In genomic region chr16:21001126-21001525, GRCm38 (mm10) we compare ENCODE assay signal across 26 mouse cellular contexts.
A peak's percentile ranks its signal among the peaks of the same experiment; 100 is the strongest.
DNase-seq lines count a peak whose midpoint lies in the region; ATAC-seq and TF ChIP-seq lines count a peak whose summit lies in the region.
"Had no signal": no experiment of that assay in that cellular context is flagged by ENCODE, and none has a peak within 500 bp of the region (broad histone marks: within the 10 kb centered on the region; RNA-seq: fewer than 3 reads in every experiment).

No protein-coding gene starts in this region.

- H3K27ac ChIP-seq in hindbrain, postnatal 0 days: no peak overlapping the region
- no peak overlapping the region for H3K27ac ChIP-seq in hindbrain, embryonic 13.5 days
- 0 out of 2 replicates have a peak overlapping the region, but pooled peaks have one; percentile 19 for H3K27ac ChIP-seq in limb, embryonic 14.5 days (replicated peaks; ENCODE audit: low read depth, low read length)
- H3K27ac ChIP-seq in limb, embryonic 10.5 days: no peak overlapping the region
- H3K27ac ChIP-seq in limb, embryonic 15.5 days: peak overlapping the region; percentile 1; the same call in 1 of the 2 replicates
- H3K27ac ChIP-seq: embryonic facial prominence, embryonic 15.5 days; forebrain, embryonic 15.5 days; heart, adult 2 months; heart, embryonic 10.5 days; heart, embryonic 13.5 days; hindbrain, embryonic 15.5 days; intestine, embryonic 15.5 days had no signal

- no peak for TF ChIP-seq CTCF in hindbrain, postnatal 0 days (IDR thresholded peaks at IDR 0.05; ENCODE audit: low read depth)
- TF ChIP-seq CTCF in brain, embryonic 14.5 days (IDR thresholded peaks at IDR 0.05; ENCODE audit: borderline replicate concordance, extremely low read depth, insufficient read depth, insufficient read length): no peak

- no peak overlapping the region for H3K9ac ChIP-seq in hindbrain, postnatal 0 days (replicated peaks; ENCODE audit: low read length)
- H3K9ac ChIP-seq in hindbrain, embryonic 13.5 days: no peak overlapping the region
- H3K9ac ChIP-seq in limb, embryonic 14.5 days (ENCODE audit: low read depth, low read length, severe bottlenecking): no peak overlapping the region
- no peak overlapping the region for H3K9ac ChIP-seq in limb, embryonic 15.5 days
- H3K9ac ChIP-seq: embryonic facial prominence, embryonic 15.5 days; forebrain, embryonic 15.5 days; heart, embryonic 13.5 days; hindbrain, embryonic 15.5 days; intestine, embryonic 15.5 days had no signal

- no peak for ATAC-seq in hindbrain, postnatal 0 days
- ATAC-seq in hindbrain, embryonic 13.5 days (ENCODE audit: low FRiP score): no peak
- ATAC-seq in limb, embryonic 14.5 days (ENCODE audit: low FRiP score, low read depth): no peak; the same call in 1 of the 2 replicates
- ATAC-seq in limb, embryonic 15.5 days (ENCODE audit: insufficient number of reproducible peaks, low FRiP score, low TSS enrichment, low read depth): no peak
- ATAC-seq: activated CD4-positive, CD25-positive, alpha-beta regulatory T cell, adult 4 months; CD4-positive, CD25-positive, alpha-beta regulatory T cell, adult 4 months; forebrain, embryonic 15.5 days; intestine, embryonic 15.5 days had no signal

- peak; percentile 2 for DNase-seq in hindbrain, postnatal 0 days (ENCODE audit: low spot score)
- DNase-seq in limb, embryonic 14.5 days (ENCODE audit: low spot score): peak; percentile 75
- no peak for DNase-seq in limb, embryonic 10.5 days (ENCODE audit: low spot score)
- DNase-seq in brain, embryonic 14.5 days (ENCODE audit: low read depth): peak; percentile 1
- DNase-seq in T-cell, adult 2 months (ENCODE audit: low spot score): no peak
- DNase-seq: adrenal gland, adult 8-10 months; adrenal gland, postnatal 25 days; cerebellum, adult 11 months; cerebellum, adult 2 months; cerebellum, adult 9-11 months; cerebellum, postnatal 25 days; gastrocnemius, postnatal 10 days; gastrocnemius, postnatal 36 days; heart, adult 2 months; heart, postnatal 14 days; heart, postnatal 4 days had no signal

- 0 out of 2 replicates have a peak, but pooled peaks cover 2% of the 10 kb centered on the region for H3K9me3 ChIP-seq in hindbrain, postnatal 0 days (ENCODE audit: low read length)
- peaks cover 7% of the 10 kb centered on the region; the same call in 1 of the 2 replicates for H3K9me3 ChIP-seq in hindbrain, embryonic 13.5 days
- no peaks in the 10 kb centered on the region for H3K9me3 ChIP-seq in limb, embryonic 14.5 days (ENCODE audit: control insufficient read depth, low read length)
- H3K9me3 ChIP-seq in limb, embryonic 10.5 days (replicated peaks): no peaks in the 10 kb centered on the region
- no peaks in the 10 kb centered on the region for H3K9me3 ChIP-seq in limb, embryonic 15.5 days
- H3K9me3 ChIP-seq: embryonic facial prominence, embryonic 15.5 days; hindbrain, embryonic 15.5 days; intestine, embryonic 15.5 days had no signal

- WGBS in hindbrain, postnatal 0 days: 93% methylated on average over 1 of the region's 1 CpGs
- 78% methylated on average over 1 of the region's 1 CpGs for WGBS in hindbrain, embryonic 13.5 days
- 80% methylated on average over 1 of the region's 1 CpGs for WGBS in limb, embryonic 14.5 days
- WGBS in limb, embryonic 10.5 days: 88% methylated on average over 1 of the region's 1 CpGs
- 58% methylated on average over 1 of the region's 1 CpGs for WGBS in limb, embryonic 15.5 days

- H3K27me3 ChIP-seq in hindbrain, postnatal 0 days (ENCODE audit: insufficient read depth, low read length): no peaks in the 10 kb centered on the region
- no peaks in the 10 kb centered on the region for H3K27me3 ChIP-seq in hindbrain, embryonic 13.5 days
- no peaks in the 10 kb centered on the region for H3K27me3 ChIP-seq in limb, embryonic 14.5 days (ENCODE audit: control insufficient read depth, insufficient read depth, low read length)
- H3K27me3 ChIP-seq in limb, embryonic 10.5 days (ENCODE audit: low read depth, poor library complexity, severe bottlenecking): no peaks in the 10 kb centered on the region
- H3K27me3 ChIP-seq in limb, embryonic 15.5 days: no peaks in the 10 kb centered on the region
- H3K27me3 ChIP-seq: embryonic facial prominence, embryonic 15.5 days; forebrain, embryonic 15.5 days; heart, embryonic 13.5 days; hindbrain, embryonic 15.5 days; intestine, embryonic 15.5 days had no signal

- no peaks in the 10 kb centered on the region for H3K36me3 ChIP-seq in hindbrain, postnatal 0 days (ENCODE audit: insufficient read depth, low read length)
- no peaks in the 10 kb centered on the region for H3K36me3 ChIP-seq in hindbrain, embryonic 13.5 days
- H3K36me3 ChIP-seq in limb, embryonic 14.5 days (ENCODE audit: control insufficient read depth, insufficient read depth, low read length): no peaks in the 10 kb centered on the region
- H3K36me3 ChIP-seq in limb, embryonic 10.5 days: no peaks in the 10 kb centered on the region
- no peaks in the 10 kb centered on the region for H3K36me3 ChIP-seq in limb, embryonic 15.5 days
- H3K36me3 ChIP-seq: embryonic facial prominence, embryonic 15.5 days; forebrain, embryonic 15.5 days; heart, embryonic 10.5 days; heart, embryonic 13.5 days; hindbrain, embryonic 15.5 days; intestine, embryonic 15.5 days had no signal

- no peak overlapping the region for H3K4me3 ChIP-seq in hindbrain, postnatal 0 days (ENCODE audit: low read length)
- H3K4me3 ChIP-seq in hindbrain, embryonic 13.5 days: no peak overlapping the region
- H3K4me3 ChIP-seq in limb, embryonic 14.5 days (replicated peaks; ENCODE audit: low read length): no peak overlapping the region
- no peak overlapping the region for H3K4me3 ChIP-seq in limb, embryonic 10.5 days
- H3K4me3 ChIP-seq in limb, embryonic 15.5 days: no peak overlapping the region
- H3K4me3 ChIP-seq: embryonic facial prominence, embryonic 15.5 days; forebrain, embryonic 15.5 days; heart, adult 2 months; heart, embryonic 10.5 days; heart, embryonic 13.5 days; hindbrain, embryonic 15.5 days; intestine, embryonic 15.5 days had no signal

- H3K4me2 ChIP-seq in hindbrain, postnatal 0 days (ENCODE audit: low read depth, low read length): no peak overlapping the region
- H3K4me2 ChIP-seq in hindbrain, embryonic 13.5 days: no peak overlapping the region
- H3K4me2 ChIP-seq in limb, embryonic 14.5 days (replicated peaks; ENCODE audit: low read depth, low read length, severe bottlenecking): no peak overlapping the region
- H3K4me2 ChIP-seq in limb, embryonic 15.5 days: no peak overlapping the region
- H3K4me2 ChIP-seq: embryonic facial prominence, embryonic 15.5 days; forebrain, embryonic 15.5 days; heart, embryonic 13.5 days; hindbrain, embryonic 15.5 days; intestine, embryonic 15.5 days had no signal

- no peaks in the 10 kb centered on the region for H3K4me1 ChIP-seq in hindbrain, postnatal 0 days (ENCODE audit: insufficient read depth, low read length)
- H3K4me1 ChIP-seq in hindbrain, embryonic 13.5 days (replicated peaks): no peaks in the 10 kb centered on the region
- H3K4me1 ChIP-seq in limb, embryonic 14.5 days (ENCODE audit: control insufficient read depth, insufficient read depth, low read length): peaks cover 6% of the 10 kb centered on the region; the same call in 1 of the 2 replicates
- H3K4me1 ChIP-seq in limb, embryonic 10.5 days: peaks cover 3% of the 10 kb centered on the region; the same call in 1 of the 2 replicates
- H3K4me1 ChIP-seq in limb, embryonic 15.5 days: peaks cover 6% of the 10 kb centered on the region; the same call in 1 of the 2 replicates
- H3K4me1 ChIP-seq: embryonic facial prominence, embryonic 15.5 days; forebrain, embryonic 15.5 days; heart, embryonic 10.5 days; heart, embryonic 13.5 days; hindbrain, embryonic 15.5 days; intestine, embryonic 15.5 days had no signal

- no peak for TF ChIP-seq POLR2A in limb, embryonic 14.5 days (IDR thresholded peaks at IDR 0.05; ENCODE audit: borderline replicate concordance, extremely low read depth, insufficient read depth, insufficient read length)
- TF ChIP-seq POLR2A in brain, embryonic 14.5 days (IDR thresholded peaks at IDR 0.05; ENCODE audit: borderline replicate concordance, extremely low read depth, insufficient read depth, insufficient read length, poor library complexity, severe bottlenecking): no peak

Comparison
In these comparisons a context has a peak if more than half of its experiments do, and no peak if none do; other contexts are left out.
1. DNase-seq: peak in hindbrain, postnatal 0 days (single experiment), limb, embryonic 14.5 days (single experiment) and brain, embryonic 14.5 days (single experiment); none in limb, embryonic 10.5 days (single experiment) and T-cell, adult 2 months (single experiment).
2. H3K27ac ChIP-seq: peak in limb, embryonic 14.5 days (single experiment) and limb, embryonic 15.5 days (single experiment); none in hindbrain, postnatal 0 days (single experiment), hindbrain, embryonic 13.5 days (single experiment) and limb, embryonic 10.5 days (single experiment).